Mouse (Mus musculus): ENCODE measurements around the gene Ppp3ca.

Gene Ppp3ca

DNA sequence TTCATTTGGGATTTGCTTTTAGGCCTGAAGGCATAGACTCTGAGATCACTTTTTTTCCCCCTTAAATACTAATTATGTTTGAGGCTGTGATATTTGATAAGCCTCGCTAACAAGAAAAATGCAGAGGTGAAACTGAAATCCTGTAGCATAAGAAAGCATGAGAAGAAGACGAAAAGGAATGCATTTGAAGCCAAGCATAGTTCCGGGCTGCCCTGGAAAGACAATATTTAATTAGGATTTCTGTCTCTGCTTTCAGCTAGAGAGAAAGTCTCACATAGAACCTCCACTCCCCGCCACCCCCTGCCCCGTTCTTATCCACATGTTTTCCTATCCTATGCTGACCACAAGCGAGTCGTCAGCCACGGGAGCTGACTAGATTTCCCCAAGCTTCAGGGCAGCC is 241.4 kb downstream of the Ppp3ca start:
- in situ Hi-C loops (cut with MboI): no loop called here

DNA sequence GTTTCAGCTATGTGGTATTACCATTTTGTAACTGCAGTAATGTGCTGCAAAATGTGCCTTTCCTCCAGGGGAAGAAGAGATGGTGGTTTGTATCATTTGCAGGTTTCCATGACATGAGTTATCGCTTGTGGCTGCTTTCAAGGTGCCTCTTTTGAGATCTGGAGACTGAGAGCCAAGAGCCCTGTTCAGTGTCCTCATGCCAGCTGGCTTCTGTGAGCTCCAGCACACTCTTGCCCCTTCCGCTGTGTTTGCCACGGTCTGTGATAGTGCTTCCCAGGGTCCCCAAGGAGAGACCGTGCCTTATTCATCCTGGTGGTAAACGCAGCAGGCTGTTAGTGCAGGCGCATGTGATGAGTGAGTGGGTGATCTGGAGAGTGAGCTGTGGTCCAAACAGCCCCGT is 247.2 kb downstream of the Ppp3ca start:
- in situ Hi-C loops (cut with MboI): no loop called here

DNA sequence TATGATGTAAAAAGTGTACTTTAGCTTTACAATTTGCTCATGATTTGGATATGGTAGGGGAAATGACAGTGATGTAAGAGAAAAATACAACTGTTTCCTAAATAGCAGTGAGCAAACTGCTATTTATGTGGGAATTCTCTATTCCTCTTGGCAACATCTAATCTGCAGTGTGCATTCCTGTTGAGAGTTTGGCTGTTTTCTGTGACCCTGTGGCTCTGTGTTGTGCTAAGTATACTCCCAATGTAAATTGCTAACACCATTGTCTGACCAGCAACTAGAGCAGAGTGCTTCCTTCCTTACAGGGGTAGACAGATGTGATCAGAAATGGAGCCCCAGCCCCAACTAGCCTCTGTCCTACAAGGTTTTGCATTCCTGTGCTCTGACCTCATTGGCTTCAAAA is 263.1 kb downstream of the Ppp3ca start:
- in situ Hi-C loops (cut with MboI): no loop called here

DNA sequence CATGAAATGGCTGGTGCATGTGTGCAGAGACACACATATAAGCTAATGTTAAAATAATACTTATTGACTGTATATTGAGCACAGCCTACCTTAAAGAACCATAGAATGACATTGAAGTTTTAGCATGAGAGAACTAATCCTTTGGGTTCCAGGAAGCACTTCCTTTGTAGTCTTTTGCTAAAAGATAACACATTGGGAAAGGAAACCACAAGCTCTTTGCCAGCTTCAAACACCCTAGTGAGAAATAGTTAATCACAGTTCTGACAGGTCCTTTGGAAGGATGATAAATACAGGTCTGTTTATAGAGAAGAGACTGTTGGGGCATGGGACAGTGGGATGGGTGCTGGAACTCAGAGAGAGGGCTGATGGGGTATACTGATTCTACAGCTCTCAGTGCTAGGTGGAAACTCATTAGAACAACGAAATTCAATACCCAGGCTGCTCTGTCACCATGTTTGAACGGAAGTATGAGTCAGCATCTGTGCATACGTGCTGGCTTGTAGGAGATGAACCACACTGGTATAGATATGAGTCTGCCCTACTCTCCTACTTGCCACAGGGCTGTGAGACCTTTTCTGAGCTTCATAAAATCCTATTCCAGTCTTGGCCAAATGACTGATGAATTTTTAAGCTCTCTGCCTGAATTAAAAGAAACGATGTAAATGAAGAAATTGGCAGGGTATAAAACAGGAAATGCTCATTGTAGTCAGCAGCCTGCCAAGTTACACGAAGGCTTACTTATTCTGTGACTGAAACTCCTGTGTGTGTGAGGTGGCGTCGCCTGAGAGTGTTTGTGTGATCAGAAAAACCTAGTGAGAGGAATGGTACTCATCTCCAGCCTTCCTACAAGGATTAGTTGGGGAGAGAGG is 271.0 kb downstream of the Ppp3ca start:
- in situ Hi-C loops (cut with MboI): no loop called here

DNA sequence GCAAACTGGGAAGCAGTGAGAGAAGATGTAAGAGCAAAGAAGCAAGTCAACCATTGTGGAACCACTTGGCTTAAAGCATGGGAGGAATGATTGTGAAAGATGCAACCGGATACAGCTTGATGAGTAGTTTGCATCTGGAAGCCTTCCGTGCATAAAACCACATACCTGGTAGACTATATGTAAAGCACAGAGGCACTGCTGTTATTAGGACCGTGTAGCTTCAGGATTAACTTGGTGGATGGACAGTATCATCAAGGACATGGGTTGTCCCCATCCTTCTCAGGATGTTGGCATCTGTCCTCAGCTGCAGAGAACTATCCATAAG is 271.6 kb downstream of the Ppp3ca start:
- in situ Hi-C loops (cut with MboI): no loop called here

DNA sequence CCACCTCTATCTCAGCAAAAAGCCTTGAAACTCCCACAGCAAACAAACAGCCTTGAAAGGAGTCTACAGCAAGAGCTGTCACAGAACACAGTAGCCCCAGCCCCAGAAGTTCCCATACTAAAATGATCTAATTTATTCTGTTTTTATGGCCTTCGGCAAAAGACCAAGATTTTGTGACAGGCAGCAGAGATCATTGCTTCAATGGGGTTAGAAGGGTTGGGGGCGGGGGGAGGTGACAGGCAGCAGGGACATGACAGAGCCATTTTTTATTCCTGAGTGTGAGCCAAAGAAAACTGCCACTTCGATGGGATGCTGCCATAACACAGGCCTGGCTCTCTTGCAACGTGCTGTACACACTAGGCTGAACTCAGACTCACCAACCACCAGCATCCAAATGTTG is 275.6 kb downstream of the Ppp3ca start:
- in situ Hi-C loops (cut with MboI): no loop called here

DNA sequence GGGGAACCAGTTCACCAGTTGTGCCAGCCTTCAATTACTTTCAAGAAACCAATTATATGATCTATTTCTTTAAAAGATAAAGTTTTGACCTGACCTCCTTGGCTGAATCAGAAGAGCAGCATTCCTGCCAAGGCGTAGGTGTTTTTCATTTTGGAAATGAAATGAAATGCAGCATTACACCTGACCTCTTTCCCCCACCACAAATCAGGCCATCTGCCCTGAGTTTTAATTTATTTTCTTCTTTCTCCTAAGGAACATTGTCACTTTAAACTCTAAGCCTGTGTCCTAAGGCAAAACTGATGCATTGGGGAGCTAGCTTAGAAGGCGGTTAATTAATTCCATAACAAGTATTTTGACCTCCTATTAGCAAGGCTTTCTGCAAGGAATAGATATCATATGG is 276.7 kb downstream of the Ppp3ca start:
- in situ Hi-C loops (cut with MboI): no loop called here

DNA sequence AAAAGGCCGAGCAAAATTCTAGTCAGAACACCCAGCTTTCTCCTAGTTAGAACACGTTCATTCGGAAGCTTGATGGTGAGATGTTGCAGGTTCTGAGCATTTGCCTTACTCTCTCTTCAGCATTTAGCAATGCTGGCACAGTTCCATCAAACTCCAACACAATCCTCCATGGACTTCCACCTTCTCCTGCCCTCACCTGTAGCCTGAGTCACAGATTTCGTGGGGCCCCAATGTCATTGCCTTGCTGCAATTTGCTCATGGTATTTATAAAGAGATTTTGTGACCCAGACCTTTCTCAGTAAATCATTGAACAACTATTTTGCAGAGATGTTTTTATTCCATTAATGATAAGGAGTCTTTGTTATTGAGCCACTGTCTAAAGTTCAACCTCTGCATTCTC is 278.2 kb downstream of the Ppp3ca start:
- in situ Hi-C loops (cut with MboI): no loop called here

DNA sequence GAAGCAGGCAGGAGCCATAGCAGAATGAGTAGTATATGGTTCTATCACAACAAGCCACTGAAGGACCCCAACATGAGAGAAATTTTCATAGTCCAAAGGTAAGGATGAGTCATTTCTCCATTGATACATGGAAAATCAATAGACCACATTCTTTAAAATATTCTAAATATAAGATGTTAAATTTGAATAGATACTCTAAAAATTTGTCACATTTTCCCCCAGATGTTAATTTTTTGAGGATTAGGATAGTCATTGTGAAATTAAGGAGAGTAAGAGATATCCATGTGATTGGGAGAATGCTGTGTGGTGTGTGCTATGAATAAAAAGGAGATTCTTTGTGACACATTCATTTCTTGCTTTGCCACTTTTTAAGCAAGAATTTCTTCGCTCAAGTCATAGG is 281.9 kb downstream of the Ppp3ca start:
- in situ Hi-C loops (cut with MboI): no loop called here

DNA sequence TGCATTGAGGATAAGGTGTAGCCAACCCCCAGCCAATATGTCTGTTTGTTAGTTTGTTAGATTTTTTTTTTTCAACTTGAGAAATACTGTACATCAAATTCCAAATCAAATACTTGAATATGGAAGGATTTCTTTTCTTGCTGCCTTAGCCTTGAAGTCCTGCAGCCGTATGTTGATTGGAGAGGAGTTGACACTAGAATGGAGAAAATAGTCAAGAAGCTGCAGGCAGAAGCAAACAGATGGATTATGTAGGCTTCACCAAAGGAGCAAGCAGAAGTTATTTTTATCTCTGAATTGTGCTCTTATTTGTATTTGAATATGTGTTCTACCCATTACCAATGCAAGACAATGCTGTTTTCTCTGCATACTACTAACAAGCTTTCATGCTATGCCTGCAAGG is 282.9 kb downstream of the Ppp3ca start:
- in situ Hi-C loops (cut with MboI): no loop called here

DNA sequence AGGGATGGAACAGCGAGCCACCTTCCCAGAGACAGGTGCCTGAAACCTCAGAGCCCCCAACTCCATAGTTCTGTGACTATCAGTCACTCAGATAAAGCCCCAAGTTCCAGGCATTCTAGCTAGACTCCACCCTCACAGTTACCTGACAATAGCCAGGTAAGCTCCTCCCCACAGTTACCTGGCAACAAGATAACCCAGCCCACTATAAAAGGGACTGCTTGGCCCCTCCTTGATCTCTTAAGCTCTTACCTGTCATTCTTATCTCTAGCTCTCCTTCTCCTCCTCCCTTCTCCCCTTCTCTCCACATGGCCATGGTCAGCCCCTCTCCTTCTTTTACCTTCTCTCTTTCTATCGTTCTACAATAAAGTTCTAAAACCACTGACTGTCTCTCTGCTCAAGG is 285.1 kb downstream of the Ppp3ca start:
- in situ Hi-C loops (cut with MboI): no loop called here

DNA sequence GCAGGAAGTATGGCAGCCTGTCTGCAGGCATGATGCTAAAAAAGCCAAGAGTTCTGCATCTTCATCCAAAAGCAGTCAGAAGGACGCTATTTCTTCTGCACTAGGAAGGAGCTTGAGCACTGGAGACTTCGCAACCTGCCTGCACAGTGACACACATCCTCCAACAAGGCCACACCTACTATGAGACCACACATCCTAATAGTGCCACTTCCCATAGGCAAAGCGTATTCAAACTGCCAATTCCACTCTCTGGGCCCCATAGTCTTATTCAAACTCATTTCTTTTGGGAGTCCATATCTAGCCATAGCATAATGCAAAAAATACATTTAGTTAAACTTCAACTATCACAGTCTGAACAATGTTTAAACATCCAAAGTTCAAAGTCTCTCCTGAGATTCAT is 290.4 kb downstream of the Ppp3ca start:
- in situ Hi-C loops (cut with MboI): no loop called here

DNA sequence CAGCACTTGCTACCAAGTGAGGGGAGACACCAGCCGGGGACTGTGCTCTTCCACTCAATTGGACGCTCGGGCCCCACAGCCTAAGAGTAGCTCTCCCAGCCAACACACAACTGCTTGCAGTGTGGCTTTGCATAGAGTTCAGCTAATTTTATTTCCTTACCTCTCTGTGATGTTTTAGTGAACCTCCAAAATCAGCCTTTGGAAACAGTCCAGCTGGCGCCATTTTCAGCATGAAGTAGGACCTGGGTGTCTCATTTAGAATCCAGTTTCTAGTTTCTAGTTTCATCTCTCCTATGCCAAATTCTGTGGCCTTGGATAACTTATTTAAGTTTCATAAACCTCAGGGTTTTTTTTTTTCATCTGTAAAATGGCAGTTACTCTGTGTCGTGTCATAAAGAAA is 296.9 kb downstream of the Ppp3ca start:
- in situ Hi-C loops (cut with MboI): no loop called here

DNA sequence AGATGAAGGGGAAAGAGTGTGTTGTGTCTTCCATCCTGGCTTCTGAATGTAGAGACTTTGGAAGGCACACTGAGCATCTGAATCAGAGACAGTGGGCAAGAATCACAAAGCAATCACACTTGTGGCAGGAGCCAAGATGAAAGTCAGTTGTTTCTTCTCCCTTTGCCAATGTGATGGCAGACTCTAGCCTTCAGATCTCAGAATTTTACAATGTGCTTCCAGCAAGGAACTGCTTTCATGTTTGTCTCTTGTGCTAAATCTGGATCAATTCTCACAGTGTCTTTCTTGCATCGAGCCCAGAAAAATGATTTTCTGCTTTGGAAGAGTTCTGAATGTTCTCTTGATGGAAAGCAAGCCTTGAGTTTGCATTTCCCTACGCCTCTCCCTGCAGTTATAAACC is 297.6 kb downstream of the Ppp3ca start:
- in situ Hi-C loops (cut with MboI): no loop called here

DNA sequence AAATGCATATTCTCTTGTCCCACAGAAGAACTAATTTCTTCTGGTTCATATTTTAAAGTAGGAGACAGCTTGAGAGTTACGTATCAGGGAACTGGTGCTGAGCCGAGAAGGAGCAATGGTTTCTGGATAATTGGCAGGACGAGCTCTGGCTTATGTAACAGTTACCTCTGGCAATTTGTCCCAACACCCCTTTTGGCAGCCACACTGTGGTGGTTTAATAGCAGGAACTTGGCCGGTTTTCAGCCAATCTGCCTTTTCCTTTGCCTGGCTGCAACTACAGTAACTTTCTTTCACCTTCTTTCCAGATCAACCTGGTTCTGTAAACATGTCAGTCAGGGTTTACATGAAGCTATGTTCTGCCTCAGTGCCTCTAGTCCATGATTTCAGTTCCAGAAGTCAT is 299.9 kb downstream of the Ppp3ca start:
- in situ Hi-C loops (cut with MboI): no loop called here

DNA sequence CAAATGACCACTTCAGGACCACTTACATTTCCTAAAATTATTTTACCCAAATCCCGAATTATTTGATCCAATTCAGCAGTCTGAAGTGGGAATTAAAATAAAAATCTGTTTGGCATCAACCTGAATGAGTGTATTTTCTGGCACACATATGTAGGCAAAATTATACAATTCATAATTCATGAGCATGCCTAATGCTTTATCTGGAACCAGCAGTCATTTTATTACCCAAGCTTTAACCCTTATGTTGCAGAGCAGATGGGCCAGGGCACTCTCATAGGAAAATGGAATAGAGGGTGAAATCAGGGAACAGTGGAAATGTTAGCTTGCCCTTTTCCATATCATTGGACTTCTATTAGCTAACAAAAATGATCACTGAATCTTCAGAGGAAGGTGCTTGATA is 307.9 kb downstream of the Ppp3ca start:
- in situ Hi-C loops (cut with MboI): no loop called here

DNA sequence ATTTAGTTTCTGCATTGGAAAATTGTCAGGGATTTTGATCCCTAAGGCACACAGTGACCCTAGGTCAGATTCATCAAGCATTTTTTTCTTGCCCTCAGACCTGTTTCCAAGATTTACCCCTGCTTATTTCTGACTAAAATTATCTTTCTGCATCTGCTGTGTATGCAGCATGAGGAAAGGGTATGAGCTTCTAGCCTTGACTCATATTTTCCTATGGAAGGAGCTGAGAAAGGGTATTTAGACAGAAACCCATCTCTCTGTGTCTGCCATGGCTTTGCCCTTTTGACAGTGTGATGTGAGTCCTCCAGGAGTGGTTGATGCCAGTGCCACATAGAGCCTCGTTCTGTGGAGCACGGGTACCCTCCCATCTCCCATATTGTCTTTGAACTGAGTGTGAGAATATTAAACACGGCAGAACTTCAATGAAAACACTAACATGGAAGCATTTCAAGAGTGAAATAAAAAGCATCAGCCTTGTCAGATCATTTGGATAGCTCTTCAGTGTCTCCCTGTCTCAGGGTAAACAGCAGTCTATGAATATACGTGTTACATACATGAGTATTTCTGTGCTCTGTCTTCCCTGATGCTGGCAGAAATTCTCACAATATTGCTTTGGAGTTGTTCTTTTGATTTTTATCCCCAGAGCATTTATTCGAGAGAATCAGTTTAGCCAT is 311.1 kb downstream of the Ppp3ca start:
- in situ Hi-C loops (cut with MboI): no loop called here

DNA sequence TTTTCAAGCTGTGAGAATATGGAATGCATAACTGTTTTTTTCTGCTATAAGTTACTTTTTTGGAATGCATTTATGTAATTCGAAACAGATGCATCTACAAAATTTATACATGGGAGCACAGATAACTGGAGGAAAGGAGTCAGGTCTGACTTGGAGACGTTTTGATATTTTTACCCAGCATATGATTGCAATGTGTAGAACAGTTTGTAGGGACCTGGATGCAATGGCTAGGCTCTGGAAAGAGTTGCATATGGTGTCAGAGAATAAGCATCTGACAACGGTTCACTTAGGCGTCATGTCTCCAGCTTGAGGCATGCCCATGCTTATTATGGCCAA is 311.6 kb downstream of the Ppp3ca start:
- in situ Hi-C loops (cut with MboI): no loop called here

DNA sequence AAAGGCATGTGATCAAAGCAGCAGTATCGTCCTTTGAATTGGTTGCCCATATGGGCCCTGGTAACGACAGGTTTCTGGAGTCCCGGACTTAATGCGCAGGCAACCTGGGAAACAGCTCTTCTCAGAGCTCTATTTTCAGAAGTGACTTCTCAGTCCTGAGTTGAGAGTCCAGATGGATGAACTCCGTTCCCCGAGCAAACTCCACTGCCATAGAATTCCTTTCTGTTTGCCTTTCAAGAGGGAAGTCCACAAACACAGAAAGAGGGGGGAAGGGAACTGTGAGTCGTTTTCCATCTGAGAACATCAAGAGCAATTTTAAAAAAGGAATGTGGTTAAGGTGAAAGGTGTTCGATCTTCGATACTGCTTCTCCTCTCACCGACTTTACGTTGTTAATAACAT is 312.1 kb downstream of the Ppp3ca start:
- in situ Hi-C loops (cut with MboI): no loop called here

DNA sequence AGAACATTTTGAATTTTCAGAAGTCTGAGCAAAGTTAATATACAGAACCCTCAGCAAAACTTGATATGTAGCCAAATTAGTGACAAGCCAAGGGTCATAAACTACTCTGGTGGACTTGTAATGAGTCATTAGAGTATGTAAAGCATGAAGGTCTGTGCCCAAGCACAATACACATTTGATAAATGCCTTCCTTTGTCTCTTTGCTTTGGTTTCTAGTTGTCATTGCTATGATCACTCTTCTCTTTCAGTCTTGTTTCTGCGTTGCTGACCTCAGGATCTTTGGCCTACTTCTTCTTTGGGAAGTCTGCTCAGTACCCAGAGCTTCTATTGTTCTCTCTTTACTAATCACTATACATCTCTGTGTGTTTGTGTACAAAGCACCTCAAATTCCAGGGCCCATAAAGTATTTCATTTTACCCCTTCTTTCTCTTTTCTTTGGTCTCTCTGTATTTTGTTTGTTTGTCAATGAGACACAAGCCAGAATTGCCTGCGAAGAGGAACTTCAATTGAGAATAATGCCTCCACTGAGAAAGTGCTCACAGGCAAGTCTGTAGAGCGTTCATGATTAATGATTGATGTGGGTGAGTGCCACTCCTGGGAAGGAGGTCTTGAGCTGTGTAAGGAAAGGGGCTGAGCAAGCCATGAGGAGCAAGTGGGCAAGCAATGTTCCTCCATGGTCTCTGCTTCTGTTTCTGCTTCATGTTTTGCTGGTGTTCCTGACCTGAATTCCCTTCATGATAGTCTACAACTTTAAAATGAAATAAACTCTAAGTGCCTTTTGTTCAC is 316.4 kb downstream of the Ppp3ca start:
- in situ Hi-C loops (cut with MboI): no loop called here

Data from mature B cell (primary cell).